Mouse (Mus musculus): ENCODE measurements around the gene Dab2ip. TPM values are rescaled to one million over a fixed set of nuclear protein-coding genes. Genes with fewer than 3 reads are reported as not detected.

Dab2ip gene
- total and polyA plus RNA-seq, 3 experiments, result 0.02 to 2.2 (median 0.16) TPM

- no peaks in the 10 kb centered on the region for H3K4me1 ChIP-seq (ENCODE audit: insufficient read depth, low read depth, low read length)
- TF ChIP-seq CTCF (IDR thresholded peaks at IDR 0.05; ENCODE audit: low read depth, low read length), result no peak
- no peak for TF ChIP-seq TAL1 (conservative IDR thresholded peaks at IDR 0.05; ENCODE audit: low read depth, low read length)
- no peak for TF ChIP-seq POLR2AphosphoS5 (IDR thresholded peaks at IDR 0.05; ENCODE audit: insufficient replicate concordance, low read depth, low read length)
- no peak for TF ChIP-seq GATA1 (IDR thresholded peaks at IDR 0.05; ENCODE audit: borderline replicate concordance, low read length)
- no peak for TF ChIP-seq GATA2 (IDR thresholded peaks at IDR 0.05; ENCODE audit: borderline replicate concordance, low read depth, low read length)
- H3K27me3 ChIP-seq (ENCODE audit: insufficient read depth, low read length), result peaks cover 15% of the 10 kb centered on the region
- DNase-seq (ENCODE audit: low spot score) (no peak), ATAC-seq (ENCODE audit: extremely low read depth, insufficient number of reproducible peaks, low FRiP score, poor library complexity, severe bottlenecking) (no peak)
- H3K36me3 ChIP-seq (replicated peaks), result no peaks in the 10 kb centered on the region
- no peak overlapping the region for H3K4me3 ChIP-seq (ENCODE audit: low read depth, low read length)
- no peaks in the 10 kb centered on the region for H3K9me3 ChIP-seq (replicated peaks)
These were observed 217.6 kb downstream of the Dab2ip start for GRCm38 (mm10) chr2:35775651-35776055.

- TF ChIP-seq GATA2 (IDR thresholded peaks at IDR 0.05; ENCODE audit: borderline replicate concordance, low read depth, low read length) (no peak), GATA1 (IDR thresholded peaks at IDR 0.05; ENCODE audit: borderline replicate concordance, low read length) (no peak), CTCF (IDR thresholded peaks at IDR 0.05; ENCODE audit: low read depth, low read length) (no peak), POLR2AphosphoS5 (IDR thresholded peaks at IDR 0.05; ENCODE audit: insufficient replicate concordance, low read depth, low read length) (no peak), TAL1 (conservative IDR thresholded peaks at IDR 0.05; ENCODE audit: low read depth, low read length) (no peak)
- no peaks in the 10 kb centered on the region for H3K9me3 ChIP-seq (replicated peaks)
- DNase-seq (ENCODE audit: low spot score) (no peak), ATAC-seq (ENCODE audit: extremely low read depth, insufficient number of reproducible peaks, low FRiP score, poor library complexity, severe bottlenecking) (no peak)
- no peaks in the 10 kb centered on the region for H3K36me3 ChIP-seq (replicated peaks)
- H3K4me3 ChIP-seq (ENCODE audit: low read depth, low read length), result no peak overlapping the region
- peaks cover 12% of the 10 kb centered on the region for H3K27me3 ChIP-seq (ENCODE audit: insufficient read depth, low read length)
- H3K4me1 ChIP-seq (ENCODE audit: insufficient read depth, low read depth, low read length), result no peaks in the 10 kb centered on the region
These were observed 218.9 kb downstream of the Dab2ip start for GRCm38 (mm10) chr2:35776935-35777334.

- H3K36me3 ChIP-seq (replicated peaks), result no peaks in the 10 kb centered on the region
- H3K9me3 ChIP-seq (replicated peaks), result no peaks in the 10 kb centered on the region
- H3K27me3 ChIP-seq (ENCODE audit: insufficient read depth, low read length), result peaks cover 19% of the 10 kb centered on the region
- no peak for TF ChIP-seq GATA2 (IDR thresholded peaks at IDR 0.05; ENCODE audit: borderline replicate concordance, low read depth, low read length)
- TF ChIP-seq TAL1 (conservative IDR thresholded peaks at IDR 0.05; ENCODE audit: low read depth, low read length), result no peak
- TF ChIP-seq CTCF (IDR thresholded peaks at IDR 0.05; ENCODE audit: low read depth, low read length), result no peak
- TF ChIP-seq GATA1 (IDR thresholded peaks at IDR 0.05; ENCODE audit: borderline replicate concordance, low read length), result no peak
- TF ChIP-seq POLR2AphosphoS5 (IDR thresholded peaks at IDR 0.05; ENCODE audit: insufficient replicate concordance, low read depth, low read length), result no peak
- no peak for DNase-seq (ENCODE audit: low spot score)
- no peak overlapping the region for H3K4me3 ChIP-seq (ENCODE audit: low read depth, low read length)
- no peaks in the 10 kb centered on the region for H3K4me1 ChIP-seq (ENCODE audit: insufficient read depth, low read depth, low read length)
- ATAC-seq (ENCODE audit: extremely low read depth, insufficient number of reproducible peaks, low FRiP score, poor library complexity, severe bottlenecking), result no peak
These were observed 221.2 kb downstream of the Dab2ip start for GRCm38 (mm10) chr2:35779266-35779665.

Other genes with a start within 250 kb of the Dab2ip start
- gene Stom, start 221.3 kb upstream of the Dab2ip start, total RNA-seq (2014; fragmentation: Nextera tagmentation), result 11.1 and 51.4 TPM in 2 replicates
- 12.3 and 13.7 TPM in 2 replicates for gene Stom, start 221.3 kb upstream of the Dab2ip start, total RNA-seq (2017)
- 3.1 and 3.4 TPM in 2 replicates for gene Stom, start 221.3 kb upstream of the Dab2ip start, polyA plus RNA-seq (2012)
- gene 4930568D16Rik, start 190.5 kb upstream of the Dab2ip start, total RNA-seq (2014; fragmentation: Nextera tagmentation), result not detected in 2 replicates
- 0.11 TPM in 1 of 2 replicates, not detected in the other for gene 4930568D16Rik, start 190.5 kb upstream of the Dab2ip start, total RNA-seq (2017)
- gene 4930568D16Rik, start 190.5 kb upstream of the Dab2ip start, polyA plus RNA-seq (2012), result not detected in 2 replicates
- not detected in 2 replicates for gene 4930402F06Rik, start 161.1 kb upstream of the Dab2ip start, total RNA-seq (2014; fragmentation: Nextera tagmentation)
- gene 4930402F06Rik, start 161.1 kb upstream of the Dab2ip start, total RNA-seq (2017), result 0.12 TPM in 1 of 2 replicates, not detected in the other
- gene 4930402F06Rik, start 161.1 kb upstream of the Dab2ip start, polyA plus RNA-seq (2012), result not detected in 2 replicates
- gene Ggta1, start 95.0 kb upstream of the Dab2ip start, total RNA-seq (2014; fragmentation: Nextera tagmentation), result 52.1 and 58.2 TPM in 2 replicates
- 22.2 and 27.2 TPM in 2 replicates for gene Ggta1, start 95.0 kb upstream of the Dab2ip start, total RNA-seq (2017)
- 10.7 and 13.2 TPM in 2 replicates for gene Ggta1, start 95.0 kb upstream of the Dab2ip start, polyA plus RNA-seq (2012)

Measured in G1E (cell line).